Mouse (Mus musculus): ENCODE results near the gene Men1. TPM values are rescaled to one million over a fixed set of nuclear protein-coding genes. Genes with fewer than 3 reads are reported as not detected.
A peak's percentile ranks its signal among the peaks of the same experiment; 100 is the strongest.
"Not testable (repeated sequence)": the region's sequence is repeated elsewhere in the genome, so short reads cannot be mapped to it uniquely, and the experiment has no call there.

The Men1 gene
- total RNA-seq, 1 experiment from 2014 or later, result 33.6 TPM

- ATAC-seq (ENCODE audit: extremely low read depth, insufficient number of reproducible peaks, low FRiP score, poor library complexity, severe bottlenecking), result no peak
These were observed 30.9 kb upstream of the Men1 start for GRCm38 (mm10) chr19:6303831-6304230.

DNA sequence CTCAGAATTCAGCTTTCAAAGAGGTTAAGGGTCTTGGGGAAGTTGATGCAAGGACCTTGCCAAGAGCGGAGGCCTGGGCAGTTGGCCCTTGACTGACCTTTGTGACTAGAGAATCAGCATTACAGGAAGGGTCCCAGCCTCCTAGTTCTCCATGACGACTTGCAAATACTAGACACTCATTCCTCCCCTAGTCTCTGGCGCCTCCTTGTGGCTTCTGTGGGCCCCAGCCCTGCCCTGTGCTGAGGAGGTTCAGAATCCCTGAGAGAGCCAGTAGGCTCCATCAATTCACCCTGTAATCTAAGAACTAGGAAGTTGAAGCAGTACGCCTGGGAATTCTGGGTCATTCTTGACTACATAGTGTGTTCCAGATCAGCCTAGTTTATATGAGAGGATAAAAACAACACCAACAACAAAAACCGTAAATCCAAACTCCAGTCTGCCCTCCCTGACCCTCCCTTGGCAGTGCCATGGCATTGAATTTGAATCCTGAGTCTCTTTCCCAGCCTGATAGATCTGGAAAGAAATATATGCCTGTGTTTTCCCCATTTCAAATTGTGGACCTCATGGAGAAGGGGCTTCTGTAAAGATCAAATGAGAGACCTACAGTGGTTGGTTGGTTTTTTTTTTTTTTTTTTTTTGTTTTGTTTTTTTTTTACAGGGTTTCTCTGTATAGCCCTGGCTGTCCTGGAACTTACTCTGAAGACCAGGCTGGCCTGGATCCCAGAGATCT lies 29.8 kb upstream of the Men1 start:
- peak; percentile 76 for ATAC-seq (ENCODE audit: extremely low read depth, insufficient number of reproducible peaks, low FRiP score, poor library complexity, severe bottlenecking)

DNA sequence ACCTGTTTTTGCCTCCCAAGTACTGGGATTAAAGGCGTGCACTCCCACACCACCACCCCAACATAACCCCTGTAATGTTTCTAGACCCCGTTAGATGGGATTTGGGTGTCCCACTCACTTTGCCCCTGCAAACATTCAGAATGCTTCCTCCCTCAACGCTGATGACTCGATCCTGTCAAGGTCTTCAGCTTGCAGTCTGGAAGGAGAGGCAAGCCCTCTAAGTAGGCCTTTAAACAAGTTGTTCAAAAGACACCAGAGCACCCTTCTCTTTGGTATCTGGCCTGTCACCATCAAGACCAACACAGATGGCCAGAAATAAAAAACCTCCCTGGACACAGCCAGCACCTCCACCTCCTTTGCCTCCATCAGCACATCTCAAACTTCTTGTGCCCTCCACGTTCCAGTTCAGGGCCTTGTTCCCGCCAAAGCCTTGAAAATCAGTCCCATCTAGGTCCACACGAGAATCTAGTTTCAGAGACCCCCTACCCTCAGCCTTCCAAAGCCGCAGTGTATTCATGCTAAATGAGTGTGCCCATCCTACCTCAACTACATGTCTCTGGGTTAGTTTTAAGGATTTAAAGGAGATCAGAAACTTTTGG lies 29.2 kb upstream of the Men1 start:
- no peak for ATAC-seq (ENCODE audit: extremely low read depth, insufficient number of reproducible peaks, low FRiP score, poor library complexity, severe bottlenecking)

DNA sequence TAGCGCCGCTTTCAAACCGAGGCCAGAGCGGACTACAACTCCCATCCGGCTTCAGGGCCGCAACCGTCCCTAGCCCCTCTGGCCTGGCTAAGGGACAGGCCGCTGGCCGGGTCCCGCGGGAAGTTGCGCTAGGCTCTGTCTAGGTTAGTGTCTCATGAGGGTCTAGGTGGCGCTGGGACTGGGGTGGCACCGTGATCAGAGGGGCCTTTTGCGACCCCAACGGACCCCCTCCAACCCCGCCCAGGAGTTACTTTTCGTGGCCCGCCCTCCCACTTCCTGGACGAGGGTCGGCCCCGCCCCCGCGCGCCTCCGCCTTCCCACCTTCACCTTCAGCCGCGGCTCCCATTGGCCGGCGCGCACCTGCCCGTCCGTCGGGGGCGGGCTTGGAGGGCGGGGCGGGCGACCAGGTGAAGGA lies 28.6 kb upstream of the Men1 start, which contains the start of gene Cdc42bpg:
Gene Cdc42bpg (plus strand): TSS at position 320 of the 415 bp plus-strand sequence.
- ATAC-seq (ENCODE audit: extremely low read depth, insufficient number of reproducible peaks, low FRiP score, poor library complexity, severe bottlenecking), result peak; percentile 31; the same call in 1 of the 2 replicates

DNA sequence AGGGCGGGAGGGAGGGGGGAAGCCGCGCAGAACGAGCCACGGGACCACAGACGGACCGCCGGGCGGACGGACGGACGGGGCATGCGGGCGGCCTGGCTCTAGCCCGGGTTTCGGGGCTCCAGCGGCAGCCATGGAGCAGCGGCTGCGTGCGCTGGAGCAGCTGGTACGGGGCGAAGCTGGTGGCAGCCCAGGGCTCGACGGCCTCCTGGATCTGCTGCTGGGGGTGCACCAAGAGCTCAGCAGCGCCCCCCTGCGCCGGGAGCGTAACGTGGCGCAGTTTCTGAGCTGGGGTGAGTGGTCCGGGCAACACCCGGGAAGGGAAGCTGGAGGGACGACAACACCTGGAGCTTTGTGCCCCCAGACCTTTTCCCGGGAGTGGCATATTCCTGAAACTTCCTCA lies 28.2 kb upstream of the Men1 start:
- ATAC-seq (ENCODE audit: extremely low read depth, insufficient number of reproducible peaks, low FRiP score, poor library complexity, severe bottlenecking), result peak; percentile 54

DNA sequence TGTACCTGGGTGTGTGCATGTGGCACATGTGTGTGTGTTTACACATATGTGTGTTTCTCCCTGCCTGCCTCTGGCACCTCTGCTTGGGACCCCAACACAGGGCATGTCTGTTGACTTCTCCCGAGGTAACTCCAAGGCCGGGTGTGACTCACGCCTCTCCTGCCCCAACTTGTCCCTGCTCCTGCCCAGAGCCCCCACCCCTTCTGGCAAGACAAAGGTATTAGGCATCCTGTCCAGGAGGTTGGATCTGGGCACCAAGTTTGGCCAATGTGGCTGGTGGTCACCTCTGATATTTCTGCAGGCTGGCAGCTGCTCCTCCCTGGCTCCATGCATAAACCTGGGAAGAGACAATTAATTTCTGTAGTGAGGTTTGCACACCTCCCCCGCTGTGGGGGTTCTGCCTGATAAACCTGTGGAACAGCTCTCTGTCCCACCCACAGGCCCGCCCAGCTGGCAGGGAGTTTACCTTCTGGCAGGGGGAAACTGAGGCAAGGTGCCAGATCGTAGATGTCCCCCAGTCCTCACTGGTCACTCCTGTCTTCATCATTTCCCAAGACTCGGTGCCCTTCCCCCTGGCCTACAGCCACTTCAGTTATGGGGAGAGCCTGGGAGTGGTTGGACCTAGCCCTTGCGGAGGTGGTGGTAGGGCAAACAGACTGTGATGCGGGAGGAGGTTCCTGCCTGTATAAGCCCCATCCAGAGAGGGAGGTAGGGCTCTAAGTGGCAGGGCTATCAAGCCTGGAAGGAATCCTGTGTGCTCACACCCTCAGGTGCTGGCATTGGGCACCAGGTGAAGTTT lies 26.8 kb upstream of the Men1 start:
- no peak for ATAC-seq (ENCODE audit: extremely low read depth, insufficient number of reproducible peaks, low FRiP score, poor library complexity, severe bottlenecking)

DNA sequence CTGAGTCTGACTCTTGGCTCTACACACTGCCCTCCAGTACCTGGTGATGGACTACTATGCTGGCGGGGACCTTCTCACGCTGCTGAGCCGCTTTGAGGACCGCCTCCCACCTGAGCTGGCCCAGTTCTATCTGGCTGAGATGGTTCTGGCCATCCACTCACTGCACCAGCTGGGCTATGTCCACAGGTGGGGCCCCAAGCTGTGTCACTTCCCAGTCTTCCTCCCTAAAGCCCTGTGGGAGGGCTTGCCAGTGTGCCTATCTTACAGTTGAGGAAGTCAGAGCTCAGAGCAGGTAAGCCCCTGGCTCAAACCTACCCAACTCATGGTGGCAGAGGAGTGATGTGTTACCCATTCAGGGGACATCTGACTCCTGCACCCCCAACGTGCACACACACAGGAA lies 24.6 kb upstream of the Men1 start:
- ATAC-seq (ENCODE audit: extremely low read depth, insufficient number of reproducible peaks, low FRiP score, poor library complexity, severe bottlenecking), result no peak

DNA sequence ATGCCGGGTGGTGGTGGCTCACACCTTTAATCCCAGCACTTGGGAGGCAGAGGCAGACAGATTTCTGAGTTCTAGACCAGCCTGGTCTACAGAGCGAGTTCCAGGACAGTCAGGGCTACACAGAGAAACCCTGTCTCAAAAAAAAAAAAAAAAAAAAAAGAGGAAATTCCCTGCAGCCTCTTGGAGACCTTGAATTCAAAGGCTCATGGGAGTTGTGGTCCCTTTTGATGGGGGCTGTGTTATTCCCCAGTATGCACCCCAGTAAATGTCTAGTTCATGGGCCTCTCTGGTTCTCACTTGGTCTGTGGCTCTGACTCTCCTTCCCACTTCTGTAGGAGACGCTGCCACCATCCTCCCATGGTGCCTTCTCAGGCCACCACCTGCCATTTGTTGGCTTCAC lies 23.0 kb upstream of the Men1 start:
- ATAC-seq (ENCODE audit: extremely low read depth, insufficient number of reproducible peaks, low FRiP score, poor library complexity, severe bottlenecking), result not testable (repeated sequence)

- ATAC-seq (ENCODE audit: extremely low read depth, insufficient number of reproducible peaks, low FRiP score, poor library complexity, severe bottlenecking), result no peak
These were observed 21.0 kb upstream of the Men1 start for GRCm38 (mm10) chr19:6313796-6314195.

- no peak for ATAC-seq (ENCODE audit: extremely low read depth, insufficient number of reproducible peaks, low FRiP score, poor library complexity, severe bottlenecking)
These were observed 20.3 kb upstream of the Men1 start for GRCm38 (mm10) chr19:6314513-6314912.

- ATAC-seq (ENCODE audit: extremely low read depth, insufficient number of reproducible peaks, low FRiP score, poor library complexity, severe bottlenecking), result no peak
These were observed 19.2 kb upstream of the Men1 start for GRCm38 (mm10) chr19:6315573-6315972.

DNA sequence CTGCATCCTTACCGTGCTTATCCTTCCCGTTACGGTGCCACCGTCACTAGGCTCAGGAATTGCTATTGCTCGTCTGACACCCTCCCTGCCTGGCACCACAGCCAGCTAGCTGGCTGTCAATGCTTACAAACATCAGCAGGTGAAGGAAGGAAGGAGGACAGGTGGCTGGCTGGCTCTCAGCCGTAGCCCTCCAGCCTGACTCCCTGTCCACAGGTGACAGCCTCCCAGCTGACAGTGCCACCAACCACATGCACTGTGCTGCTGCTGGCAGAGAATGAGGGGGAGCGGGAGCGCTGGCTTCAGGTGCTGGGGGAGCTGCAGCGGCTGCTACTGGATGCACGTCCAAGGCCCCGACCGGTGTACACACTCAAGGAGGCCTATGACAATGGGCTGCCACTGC lies 16.6 kb upstream of the Men1 start:
- ATAC-seq (ENCODE audit: extremely low read depth, insufficient number of reproducible peaks, low FRiP score, poor library complexity, severe bottlenecking), result no peak

- ATAC-seq (ENCODE audit: extremely low read depth, insufficient number of reproducible peaks, low FRiP score, poor library complexity, severe bottlenecking), result no peak; the same call in 1 of the 2 replicates
These were observed 13.4 kb upstream of the Men1 start for GRCm38 (mm10) chr19:6321358-6321757.

GRCm38 (mm10) chr19:6321786-6322621 lies 12.8 kb upstream of the Men1 start:
- ATAC-seq (ENCODE audit: extremely low read depth, insufficient number of reproducible peaks, low FRiP score, poor library complexity, severe bottlenecking), result no peak

DNA sequence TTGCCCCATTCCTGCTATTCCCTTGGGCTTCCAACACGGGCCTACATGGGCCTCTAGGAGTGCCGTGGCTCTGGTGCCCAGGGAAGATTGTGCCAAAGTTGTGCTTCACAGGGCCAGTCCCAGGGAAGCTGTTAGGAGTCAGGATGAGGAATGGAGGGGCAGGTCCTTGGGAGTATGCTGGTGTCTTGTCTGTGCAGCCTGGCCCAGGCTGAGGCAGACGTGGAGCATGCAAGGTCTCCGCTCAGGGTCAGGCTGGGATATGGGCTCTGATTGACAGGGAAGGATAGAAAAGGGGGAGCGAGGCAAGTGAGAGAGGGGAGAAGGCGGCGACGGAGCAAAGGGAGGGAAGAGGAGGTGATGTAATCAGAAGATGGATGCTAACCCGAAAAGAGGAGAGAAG lies 10.0 kb upstream of the Men1 start:
- ATAC-seq (ENCODE audit: extremely low read depth, insufficient number of reproducible peaks, low FRiP score, poor library complexity, severe bottlenecking), result no peak

DNA sequence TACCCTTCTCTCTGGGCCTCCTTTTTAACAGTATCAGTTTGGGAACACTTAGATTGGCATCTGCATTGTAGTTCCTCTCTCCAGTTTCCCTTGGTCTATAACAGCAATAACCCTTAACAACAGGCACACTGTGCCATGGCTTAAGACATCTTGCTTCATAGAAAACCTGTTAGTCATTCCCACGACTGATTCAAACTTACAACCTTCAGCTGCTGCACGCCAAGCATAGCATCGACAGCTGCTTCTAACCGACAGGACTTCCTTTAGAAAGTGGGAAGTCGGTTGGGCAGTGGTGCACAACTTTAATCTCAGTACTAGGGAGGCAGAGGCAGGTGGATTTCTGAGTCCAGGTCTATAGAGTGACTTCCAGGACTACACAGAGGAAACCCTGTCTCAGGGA lies 3.6 kb upstream of the Men1 start:
- ATAC-seq (ENCODE audit: extremely low read depth, insufficient number of reproducible peaks, low FRiP score, poor library complexity, severe bottlenecking), result no peak

DNA sequence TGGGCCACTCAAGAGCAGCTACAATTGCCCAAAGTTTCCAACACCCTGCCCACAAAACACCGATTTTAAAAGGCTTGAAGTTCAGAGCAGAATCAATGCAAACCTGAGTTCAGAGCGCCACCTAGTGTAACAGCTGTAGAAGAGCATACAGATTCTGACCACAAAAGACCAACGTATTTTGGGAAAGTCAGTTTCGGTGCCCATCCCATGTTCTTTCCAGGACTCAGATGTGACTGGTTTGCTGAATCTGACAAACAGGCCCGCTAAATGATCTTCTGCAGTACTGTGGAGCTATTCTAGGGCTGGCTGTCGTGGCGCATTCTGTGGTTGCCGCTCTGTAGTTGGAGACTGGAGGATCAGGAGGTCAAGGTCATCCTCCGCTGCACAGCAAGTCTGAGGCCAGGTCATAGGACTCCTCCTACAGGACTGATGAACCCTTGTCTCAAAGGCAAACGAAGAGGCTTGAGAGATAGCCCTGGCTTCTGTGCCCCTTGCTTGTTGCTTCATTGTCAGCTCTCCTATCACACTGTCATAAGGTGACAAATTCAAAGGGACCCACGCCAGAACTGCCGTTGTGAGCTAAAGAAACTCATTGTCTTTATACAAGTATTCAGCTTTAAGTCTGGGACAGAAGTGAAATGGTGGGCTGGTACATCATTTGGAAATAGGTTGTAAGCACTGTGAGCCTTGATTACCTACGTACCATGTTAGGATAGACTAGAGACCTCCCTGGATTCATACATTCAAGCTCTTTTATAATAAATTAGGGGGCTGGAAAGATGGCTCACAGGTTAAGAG lies 2.9 kb upstream of the Men1 start:
- peak; percentile 71 for ATAC-seq (ENCODE audit: extremely low read depth, insufficient number of reproducible peaks, low FRiP score, poor library complexity, severe bottlenecking)

Data from neutrophil, adult 5-6 weeks (primary cell).